Mouse (Mus musculus) thymus, adult 2 months (tissue): Measurements from ENCODE around the gene Ccna1.

Source experiments
- CTCF ChIP-seq: fragments of 200-500 bp; IDR thresholded peaks from 2 replicates; pipeline ENCODE4 v1.5.1; 2012; ENCODE audit warnings: mild to moderate bottlenecking, control low read depth, low read length, moderate library complexity, borderline replicate concordance; ENCODE audit not compliant: control insufficient read depth, poor library complexity, insufficient read depth; ENCODE audit errors: extremely low read depth
- POLR2A ChIP-seq: fragments of 200-500 bp; IDR thresholded peaks from 2 replicates; pipeline ENCODE4 v1.6.1; 2012; ENCODE audit warnings: mild to moderate bottlenecking, low read length, control low read depth, moderate library complexity; ENCODE audit not compliant: control insufficient read depth, poor library complexity, insufficient read depth; ENCODE audit errors: extremely low read depth

- no peak for TF ChIP-seq CTCF
- TF ChIP-seq POLR2A, result no peak
Observed at GRCm38 (mm10) chr3:55097186-55097585, 41.9 kb upstream of the Ccna1 start.
